Mouse (Mus musculus): ENCODE measurements at regions not wholly inside any gene's neighbourhood (a gene's known extent, or its start where the extent isn't known, plus 50 kb on each side); places are given as distances from the start of the nearest gene placed in this dataset.

- WGBS = 85% methylated on average over 8 of the region's 8 CpGs
- no peaks in the 10 kb centered on the region for H3K4me1 ChIP-seq (ENCODE audit: control insufficient read depth, insufficient read depth, low read length)
- no peak for ATAC-seq
These were observed 54.8 kb downstream of the Foxb1 start for GRCm38 (mm10) chr9:69705942-69706341.

GRCm38 (mm10) chr9:69705071-69705470 lies 55.7 kb downstream of the Foxb1 start:
- 72% methylated on average over 4 of the region's 4 CpGs for WGBS
- no peak overlapping the region for H3K4me2 ChIP-seq (ENCODE audit: low read length)

More at GRCm38 (mm10) chr9:69705942-69706341, 54.8 kb downstream of the Foxb1 start:
- no peaks in the 10 kb centered on the region for H3K27me3 ChIP-seq (ENCODE audit: control insufficient read depth, insufficient read depth, low read depth, low read length)
- H3K4me3 ChIP-seq (ENCODE audit: low read depth, low read length) = no peak overlapping the region
- H3K4me2 ChIP-seq (ENCODE audit: low read length) = no peak overlapping the region
- H3K9me3 ChIP-seq (replicated peaks; ENCODE audit: control insufficient read depth, low read length, poor library complexity, severe bottlenecking) = no peaks in the 10 kb centered on the region
- no peak overlapping the region for H3K9ac ChIP-seq (ENCODE audit: low read depth, low read length)
- H3K27ac ChIP-seq (ENCODE audit: low read length) = no peak overlapping the region
- H3K36me3 ChIP-seq (ENCODE audit: control insufficient read depth, insufficient read depth, low read length) = no peaks in the 10 kb centered on the region

GRCm38 (mm10) chr9:69703731-69704130 lies 57.0 kb downstream of the Foxb1 start:
- WGBS = 78% methylated on average over 7 of the region's 7 CpGs
- H3K36me3 ChIP-seq (ENCODE audit: control insufficient read depth, insufficient read depth, low read length) = no peaks in the 10 kb centered on the region

More at GRCm38 (mm10) chr9:69705071-69705470, 55.7 kb downstream of the Foxb1 start:
- ATAC-seq = no peak
- H3K9me3 ChIP-seq (replicated peaks; ENCODE audit: control insufficient read depth, low read length, poor library complexity, severe bottlenecking) = no peaks in the 10 kb centered on the region
- H3K27ac ChIP-seq (ENCODE audit: low read length) = no peak overlapping the region
- H3K4me3 ChIP-seq (ENCODE audit: low read depth, low read length) = no peak overlapping the region
- no peaks in the 10 kb centered on the region for H3K27me3 ChIP-seq (ENCODE audit: control insufficient read depth, insufficient read depth, low read depth, low read length)
- H3K4me1 ChIP-seq (ENCODE audit: control insufficient read depth, insufficient read depth, low read length) = no peaks in the 10 kb centered on the region
- H3K9ac ChIP-seq (ENCODE audit: low read depth, low read length) = no peak overlapping the region
- H3K36me3 ChIP-seq (ENCODE audit: control insufficient read depth, insufficient read depth, low read length) = no peaks in the 10 kb centered on the region

GRCm38 (mm10) chr9:69702156-69702928 lies 58.4 kb downstream of the Foxb1 start:
- peaks cover 2% of the 10 kb centered on the region; the same call in 1 of the 2 replicates for H3K4me1 ChIP-seq (ENCODE audit: control insufficient read depth, insufficient read depth, low read length)
- WGBS = 88% methylated on average over 8 of the region's 8 CpGs
- no peak overlapping the region for H3K4me3 ChIP-seq (ENCODE audit: low read depth, low read length)
- H3K36me3 ChIP-seq (ENCODE audit: control insufficient read depth, insufficient read depth, low read length) = no peaks in the 10 kb centered on the region
- H3K27ac ChIP-seq (ENCODE audit: low read length) = no peak overlapping the region
- no peak for ATAC-seq
- H3K9me3 ChIP-seq (replicated peaks; ENCODE audit: control insufficient read depth, low read length, poor library complexity, severe bottlenecking) = no peaks in the 10 kb centered on the region
- no peak overlapping the region for H3K4me2 ChIP-seq (ENCODE audit: low read length)
- no peaks in the 10 kb centered on the region for H3K27me3 ChIP-seq (ENCODE audit: control insufficient read depth, insufficient read depth, low read depth, low read length)
- no peak overlapping the region for H3K9ac ChIP-seq (ENCODE audit: low read depth, low read length)

More at GRCm38 (mm10) chr9:69703731-69704130, 57.0 kb downstream of the Foxb1 start:
- Histone ChIP-seq H3K9ac (ENCODE audit: low read depth, low read length) (no peak overlapping the region), H3K27me3 (ENCODE audit: control insufficient read depth, insufficient read depth, low read depth, low read length) (no peaks in the 10 kb centered on the region), H3K9me3 (replicated peaks; ENCODE audit: control insufficient read depth, low read length, poor library complexity, severe bottlenecking) (no peaks in the 10 kb centered on the region), H3K27ac (ENCODE audit: low read length) (no peak overlapping the region), H3K4me2 (ENCODE audit: low read length) (no peak overlapping the region), H3K4me1 (ENCODE audit: control insufficient read depth, insufficient read depth, low read length) (peaks cover 2% of the 10 kb centered on the region; the same call in 1 of the 2 replicates), H3K4me3 (ENCODE audit: low read depth, low read length) (no peak overlapping the region)
- ATAC-seq = no peak

- no peaks in the 10 kb centered on the region for H3K36me3 ChIP-seq (ENCODE audit: control insufficient read depth, insufficient read depth, low read length)
- H3K4me1 ChIP-seq (ENCODE audit: control insufficient read depth, insufficient read depth, low read length) = peaks cover 2% of the 10 kb centered on the region; the same call in 1 of the 2 replicates
- no peak overlapping the region for H3K27ac ChIP-seq (ENCODE audit: low read length)
- 71% methylated on average over 9 of the region's 9 CpGs for WGBS
- H3K4me2 ChIP-seq (ENCODE audit: low read length) = no peak overlapping the region
- no peak for ATAC-seq
- H3K9ac ChIP-seq (ENCODE audit: low read depth, low read length) = no peak overlapping the region
- H3K27me3 ChIP-seq (ENCODE audit: control insufficient read depth, insufficient read depth, low read depth, low read length) = no peaks in the 10 kb centered on the region
- no peaks in the 10 kb centered on the region for H3K9me3 ChIP-seq (replicated peaks; ENCODE audit: control insufficient read depth, low read length, poor library complexity, severe bottlenecking)
- H3K4me3 ChIP-seq (ENCODE audit: low read depth, low read length) = no peak overlapping the region
These were observed 60.0 kb downstream of the Foxb1 start for GRCm38 (mm10) chr9:69700696-69701095.

- Histone ChIP-seq H3K9ac (ENCODE audit: low read depth, low read length) (no peak overlapping the region), H3K9me3 (replicated peaks; ENCODE audit: control insufficient read depth, low read length, poor library complexity, severe bottlenecking) (no peaks in the 10 kb centered on the region), H3K4me2 (ENCODE audit: low read length) (no peak overlapping the region), H3K27ac (ENCODE audit: low read length) (no peak overlapping the region), H3K27me3 (ENCODE audit: control insufficient read depth, insufficient read depth, low read depth, low read length) (no peaks in the 10 kb centered on the region), H3K36me3 (ENCODE audit: control insufficient read depth, insufficient read depth, low read length) (no peaks in the 10 kb centered on the region), H3K4me1 (ENCODE audit: control insufficient read depth, insufficient read depth, low read length) (no peaks in the 10 kb centered on the region), H3K4me3 (ENCODE audit: low read depth, low read length) (no peak overlapping the region)
- ATAC-seq = no peak
- WGBS = 91% methylated on average over 3 of the region's 3 CpGs
These were observed 69.0 kb downstream of the Foxb1 start for GRCm38 (mm10) chr9:69691756-69692155.

GRCm38 (mm10) chr9:69687349-69688123 lies 73.2 kb downstream of the Foxb1 start:
- H3K9ac ChIP-seq (ENCODE audit: low read depth, low read length) = no peak overlapping the region
- H3K27ac ChIP-seq (ENCODE audit: low read length) = 0 out of 2 replicates have a peak overlapping the region, but pooled peaks have one; percentile 47
- no peak overlapping the region for H3K4me2 ChIP-seq (ENCODE audit: low read length)
- WGBS = 37% methylated on average over 12 of the region's 12 CpGs
- no peaks in the 10 kb centered on the region for H3K36me3 ChIP-seq (ENCODE audit: control insufficient read depth, insufficient read depth, low read length)
- no peaks in the 10 kb centered on the region for H3K27me3 ChIP-seq (ENCODE audit: control insufficient read depth, insufficient read depth, low read depth, low read length)
- H3K9me3 ChIP-seq (replicated peaks; ENCODE audit: control insufficient read depth, low read length, poor library complexity, severe bottlenecking) = no peaks in the 10 kb centered on the region
- ATAC-seq = no peak
- no peaks in the 10 kb centered on the region for H3K4me1 ChIP-seq (ENCODE audit: control insufficient read depth, insufficient read depth, low read length)
- no peak overlapping the region for H3K4me3 ChIP-seq (ENCODE audit: low read depth, low read length)

- Histone ChIP-seq H3K9ac (ENCODE audit: low read depth, low read length) (no peak overlapping the region), H3K27me3 (ENCODE audit: control insufficient read depth, insufficient read depth, low read depth, low read length) (no peaks in the 10 kb centered on the region), H3K4me2 (ENCODE audit: low read length) (no peak overlapping the region), H3K27ac (ENCODE audit: low read length) (no peak overlapping the region), H3K4me1 (ENCODE audit: control insufficient read depth, insufficient read depth, low read length) (no peaks in the 10 kb centered on the region), H3K4me3 (ENCODE audit: low read depth, low read length) (no peak overlapping the region), H3K36me3 (ENCODE audit: control insufficient read depth, insufficient read depth, low read length) (no peaks in the 10 kb centered on the region), H3K9me3 (replicated peaks; ENCODE audit: control insufficient read depth, low read length, poor library complexity, severe bottlenecking) (no peaks in the 10 kb centered on the region)
- WGBS = 82% methylated on average over 4 of the region's 4 CpGs
- ATAC-seq = no peak
These were observed 74.0 kb downstream of the Foxb1 start for GRCm38 (mm10) chr9:69686766-69687165.

- no peak overlapping the region for H3K4me2 ChIP-seq (ENCODE audit: low read length)
- H3K36me3 ChIP-seq (ENCODE audit: control insufficient read depth, insufficient read depth, low read length) = no peaks in the 10 kb centered on the region
- WGBS = 59% methylated on average over 4 of the region's 4 CpGs
- no peaks in the 10 kb centered on the region for H3K4me1 ChIP-seq (ENCODE audit: control insufficient read depth, insufficient read depth, low read length)
- H3K9me3 ChIP-seq (replicated peaks; ENCODE audit: control insufficient read depth, low read length, poor library complexity, severe bottlenecking) = no peaks in the 10 kb centered on the region
- no peak overlapping the region for H3K4me3 ChIP-seq (ENCODE audit: low read depth, low read length)
- H3K9ac ChIP-seq (ENCODE audit: low read depth, low read length) = no peak overlapping the region
- no peaks in the 10 kb centered on the region for H3K27me3 ChIP-seq (ENCODE audit: control insufficient read depth, insufficient read depth, low read depth, low read length)
- H3K27ac ChIP-seq (ENCODE audit: low read length) = no peak overlapping the region
- no peak for ATAC-seq
These were observed 75.1 kb downstream of the Foxb1 start for GRCm38 (mm10) chr9:69685630-69686029.

Measured in midbrain, embryonic 16.5 days (tissue).